Mouse (Mus musculus): ENCODE data around the gene Anks1b.

GRCm38 (mm10) chr10:90222793-90223495, 349.6 kb downstream of the Anks1b start:
- no peak for TF ChIP-seq CTCF (IDR thresholded peaks at IDR 0.05; ENCODE audit: control insufficient read depth, insufficient read depth, insufficient replicate concordance, low read depth, low read length)
- TF ChIP-seq POLR2A (IDR thresholded peaks at IDR 0.05; ENCODE audit: control insufficient read depth, low read depth, low read length): no peak

Data from testis, adult 2 months (tissue).